Mouse (Mus musculus): ENCODE results near the gene Gm49320.

- TF ChIP-seq POLR2A (IDR thresholded peaks at IDR 0.05; ENCODE audit: insufficient read depth, low read depth, low read length), result no peak
- TF ChIP-seq CTCF (IDR thresholded peaks at IDR 0.05; ENCODE audit: insufficient read depth, low read depth, low read length), result no peak
Observed at GRCm38 (mm10) chr8:4237814-4238433, 741 bp upstream of the Gm49320 start.

Measured in olfactory bulb, adult 2 months (tissue).